Mouse (Mus musculus) heart, adult 18-20 months (tissue): Measurements from ENCODE around the gene Gli1. TPM values are rescaled to one million over a fixed set of nuclear protein-coding genes. Genes with fewer than 3 reads are reported as not detected.
"Not testable (repeated sequence)": the region's sequence is repeated elsewhere in the genome, so short reads cannot be mapped to it uniquely, and the experiment has no call there.

Source experiments
- DNase-seq, 2 experiments: peaks; one replicate each; pipeline ENCODE4 v3.0.0; 2021 to 2022; ENCODE audit warnings: mixed read lengths in 1 of 2
- total RNA-seq, 2 experiments: library from RNA; stranded (reverse); gene quantifications; 2 replicates each; pipeline ENCODE4 v1.2.3; 2021

Gli1 gene
- total RNA-seq, 2 experiments from 2014 or later = 0.82 to 0.87 TPM

DNA sequence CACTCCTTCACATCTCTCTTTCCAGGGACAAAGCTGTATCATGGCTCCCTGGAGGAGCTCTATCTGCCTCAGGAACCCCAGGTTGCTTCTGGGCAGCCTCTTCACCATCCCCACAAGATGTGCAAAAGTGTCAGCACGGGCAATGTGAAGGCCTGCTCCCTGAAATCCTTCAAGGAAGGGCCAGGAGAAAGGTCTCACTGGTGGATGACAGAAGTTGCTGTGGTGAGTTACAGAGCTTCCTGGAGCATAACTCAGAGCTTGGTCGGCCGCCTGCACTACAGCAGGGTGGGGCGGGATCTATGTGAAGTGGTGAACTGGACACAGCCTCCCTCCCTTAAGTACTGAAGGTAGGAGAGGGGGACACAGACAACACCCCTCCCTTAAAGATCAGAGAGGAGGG, 19.1 kb downstream of the Gli1 start:
- DNase-seq = no peak

- DNase-seq = no peak
Measured at GRCm38 (mm10) chr10:127322178-127322577, 19.6 kb downstream of the Gli1 start.

DNA sequence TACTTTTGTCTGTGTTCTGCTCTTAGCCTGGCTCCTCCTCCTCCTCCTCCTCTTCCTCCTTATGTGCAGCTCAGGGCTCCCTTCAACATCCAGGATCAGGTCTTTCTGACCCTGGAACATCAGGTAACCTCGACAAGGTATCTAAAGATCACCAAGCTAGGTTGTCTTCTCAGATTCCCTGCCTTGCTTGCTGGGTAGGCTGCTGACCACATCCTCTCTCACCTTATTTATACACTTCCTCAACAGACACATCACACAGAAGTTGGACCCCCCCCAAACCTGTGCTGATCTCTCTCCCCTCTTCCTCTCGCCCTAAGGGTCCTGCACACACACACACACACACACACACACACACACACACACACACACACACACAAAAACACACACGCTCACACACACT, 20.2 kb downstream of the Gli1 start, which contains the start of gene Arhgap9:
TSS of gene Arhgap9 (plus strand) at position 344 of the 400 bp plus-strand sequence.
- no peak for DNase-seq

GRCm38 (mm10) chr10:127319969-127320368, 21.8 kb downstream of the Gli1 start:
- DNase-seq = no peak

DNA sequence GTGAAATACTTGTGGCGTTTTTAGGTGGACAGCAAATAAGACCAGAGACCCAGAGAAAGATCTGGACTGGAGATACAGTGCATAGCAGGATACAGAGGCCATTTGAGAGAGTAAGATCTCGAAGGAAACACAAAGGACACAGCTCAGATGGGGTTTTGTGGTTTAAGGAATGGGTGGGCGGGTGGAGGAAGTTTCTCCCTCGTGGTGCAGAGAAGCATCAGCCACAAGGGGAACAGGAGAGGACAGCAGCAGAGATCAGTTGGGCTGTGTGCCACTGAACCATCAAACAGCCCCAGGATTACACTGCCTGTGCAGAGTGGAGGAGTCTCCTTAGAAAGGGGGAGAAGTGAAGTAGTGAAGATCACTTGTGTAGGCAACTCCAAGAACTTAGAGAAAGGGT, 23.8 kb downstream of the Gli1 start:
- no peak for DNase-seq

GRCm38 (mm10) chr10:127317277-127317676, 24.5 kb downstream of the Gli1 start:
- DNase-seq = no peak

- DNase-seq = not testable (repeated sequence)
Measured at GRCm38 (mm10) chr10:127314950-127315349, 26.8 kb downstream of the Gli1 start.

DNA sequence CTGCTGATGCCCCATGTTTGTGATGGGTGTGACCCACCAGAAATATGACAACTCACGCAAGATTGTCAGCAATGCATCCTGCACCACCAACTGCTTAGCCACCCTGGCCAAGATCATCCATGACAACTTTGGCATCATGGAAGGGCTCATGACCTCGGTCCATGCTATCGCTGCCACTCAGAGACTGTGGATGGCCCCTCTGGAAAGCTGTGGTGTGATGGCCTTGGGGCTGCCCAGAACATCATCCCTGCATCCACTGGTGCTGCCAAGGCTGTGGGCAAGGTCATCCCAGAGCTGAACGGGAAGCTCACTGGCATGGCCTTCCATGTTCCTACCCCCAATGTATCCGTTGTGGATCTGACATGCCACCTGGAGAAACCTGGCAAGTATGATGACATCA, 28.3 kb downstream of the Gli1 start:
- DNase-seq = not testable (repeated sequence)

- no peak for DNase-seq
Measured at GRCm38 (mm10) chr10:127312858-127313257, 28.9 kb downstream of the Gli1 start.

GRCm38 (mm10) chr10:127312356-127312676, 29.5 kb downstream of the Gli1 start:
- peak; percentile 89 to 90 for DNase-seq

DNA sequence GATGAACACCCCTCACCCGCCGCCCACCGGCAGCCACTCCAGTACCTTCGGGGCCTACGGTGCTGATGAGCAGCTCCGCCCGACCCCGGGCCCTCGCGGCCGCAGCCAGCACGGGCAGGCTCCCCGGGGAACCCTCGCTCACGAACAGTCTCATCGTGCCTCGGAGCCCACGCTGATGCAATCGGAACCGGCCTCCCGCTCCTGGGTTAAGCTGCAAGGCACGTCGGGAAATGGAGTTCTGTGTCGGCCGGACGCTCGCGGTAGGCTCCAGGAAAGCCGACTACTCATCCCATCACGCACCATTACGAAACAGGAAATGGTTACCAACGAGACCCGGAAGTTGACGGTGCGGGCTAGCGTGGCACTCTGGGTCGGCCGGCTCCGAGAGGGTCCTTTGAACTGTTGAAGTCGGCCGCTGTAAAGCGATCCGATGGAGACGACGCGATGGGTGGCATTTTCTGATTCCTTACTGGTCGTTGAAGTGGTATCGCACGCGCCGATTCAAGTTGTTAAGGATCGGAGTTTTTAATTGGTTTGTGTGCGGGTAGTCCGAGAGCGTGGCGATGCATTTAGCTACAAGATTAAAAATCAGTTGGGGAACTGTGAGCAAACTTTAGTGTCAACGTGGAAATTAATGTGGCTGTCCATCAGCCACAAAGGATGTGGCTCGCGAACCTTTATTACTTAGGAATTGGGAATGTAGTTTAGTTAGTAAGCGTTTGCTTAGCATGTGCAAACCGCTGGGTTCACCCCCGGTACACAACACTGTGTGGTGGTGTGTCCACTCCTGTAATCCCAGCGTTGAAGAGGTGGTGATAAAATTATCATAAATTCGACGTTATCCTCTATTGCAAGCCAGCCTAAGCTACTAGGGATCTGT, 30.1 kb downstream of the Gli1 start, which contains the start of gene Mars:
TSS of gene Mars (minus strand) at position 311 of the 880 bp plus-strand sequence.
- DNase-seq = peak; percentile 98 to 99

- DNase-seq = no peak
Measured at GRCm38 (mm10) chr10:127310523-127311475, 31.0 kb downstream of the Gli1 start.

DNA sequence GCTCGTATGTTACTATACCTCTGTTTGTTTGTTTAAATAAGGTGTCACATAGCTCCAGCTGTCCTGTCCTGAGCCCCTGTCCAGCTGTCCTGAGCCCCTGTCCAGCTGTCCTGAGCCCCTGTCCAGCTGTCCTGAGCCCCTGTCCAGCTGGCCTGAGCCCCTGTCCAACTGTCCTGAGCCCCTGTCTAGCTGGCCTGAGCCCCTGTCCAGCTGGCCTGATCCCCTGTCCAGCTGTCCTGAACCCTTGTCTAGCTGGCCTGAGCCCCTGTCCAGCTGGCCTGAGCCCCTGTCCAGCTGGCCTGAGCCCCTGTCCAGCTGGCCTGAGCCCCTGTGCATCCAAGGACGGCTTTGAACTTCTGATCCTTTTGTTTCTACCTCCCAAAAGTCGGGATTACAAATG, 32.6 kb downstream of the Gli1 start:
- not testable (repeated sequence) for DNase-seq

GRCm38 (mm10) chr10:127303136-127303535, 38.6 kb downstream of the Gli1 start:
- no peak for DNase-seq

GRCm38 (mm10) chr10:127300361-127300760, 41.4 kb downstream of the Gli1 start:
- DNase-seq = no peak

GRCm38 (mm10) chr10:127297015-127297871, 44.5 kb downstream of the Gli1 start:
- DNase-seq = no peak

DNA sequence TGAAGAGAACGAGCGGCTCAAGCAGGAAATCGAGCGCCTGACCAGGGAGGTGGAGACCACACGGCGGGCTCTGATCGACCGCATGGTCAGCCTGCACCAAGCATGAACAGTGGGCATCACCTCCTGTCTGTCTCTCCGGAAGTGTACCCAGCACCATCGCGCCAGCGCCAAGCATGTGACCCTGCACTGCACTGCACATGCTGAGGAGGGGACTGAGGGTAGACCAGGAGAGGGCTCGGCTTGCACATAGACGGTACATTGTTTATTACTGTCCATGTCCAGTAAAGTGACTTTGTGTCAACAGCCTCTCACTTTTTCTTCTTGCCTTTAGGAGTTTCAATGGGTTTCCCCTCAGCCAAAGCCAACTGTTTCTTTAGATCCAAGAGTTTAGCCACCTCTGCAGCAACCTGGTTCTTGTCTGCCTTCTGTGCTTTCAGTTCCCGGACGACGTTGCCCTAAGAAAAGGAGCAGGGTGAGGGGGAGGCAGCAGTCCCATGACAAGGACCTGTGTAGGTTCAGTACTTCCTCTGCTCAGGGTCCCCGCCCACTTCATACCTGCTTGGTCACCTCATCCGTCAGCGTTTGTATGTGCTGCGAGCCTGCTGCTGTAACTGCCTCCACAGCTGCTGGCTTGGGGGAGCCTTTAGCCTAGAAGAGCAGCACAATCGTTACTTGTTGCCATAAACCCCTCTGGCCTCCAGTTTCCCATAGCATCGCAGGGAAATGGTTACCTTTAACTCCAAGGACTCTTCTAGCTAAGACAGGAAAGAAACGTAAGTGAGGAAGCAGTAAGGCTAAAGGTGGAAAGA, 45.6 kb downstream of the Gli1 start:
- DNase-seq = no peak

GRCm38 (mm10) chr10:127294895-127295510, 46.8 kb downstream of the Gli1 start:
- no peak for DNase-seq

- DNase-seq = no peak
Measured at GRCm38 (mm10) chr10:127293590-127294113, 48.1 kb downstream of the Gli1 start.

- DNase-seq = peak; percentile 71 to 77
Measured at GRCm38 (mm10) chr10:127292987-127293538, 48.7 kb downstream of the Gli1 start.
